Mouse (Mus musculus): ENCODE measurements around the gene Mok. TPM values are rescaled to one million over a fixed set of nuclear protein-coding genes. Genes with fewer than 3 reads are reported as not detected.

The Mok gene
- polyA plus RNA-seq, 1 experiment from 2014 or later: 0.51 TPM

DNA sequence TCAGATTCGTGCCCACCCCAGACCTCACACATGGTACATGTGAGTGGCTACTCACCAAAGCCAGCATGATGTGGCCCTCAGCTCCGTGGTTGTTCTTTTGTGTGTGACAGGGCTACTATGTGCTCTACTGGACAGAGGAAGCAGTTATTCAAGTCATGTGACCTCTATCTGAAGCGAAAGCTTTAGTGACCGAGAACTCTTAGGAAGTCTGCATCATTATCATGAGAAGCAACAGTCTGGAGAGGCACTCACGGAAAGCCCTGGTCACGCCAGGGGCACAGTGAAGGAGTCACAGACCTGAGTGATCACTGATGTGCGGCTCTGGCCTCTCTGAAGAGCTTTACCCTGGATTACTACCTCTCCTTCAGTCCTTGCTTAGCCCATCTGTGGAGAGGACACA is 18.4 kb downstream of the Mok start:
- Histone ChIP-seq H3K4me1 (no peaks in the 10 kb centered on the region), H3K27me3 (replicated peaks) (no peaks in the 10 kb centered on the region), H3K36me3 (no peaks in the 10 kb centered on the region), H3K9ac (no peak overlapping the region), H3K4me2 (no peak overlapping the region), H3K4me3 (no peak overlapping the region), H3K9me3 (replicated peaks) (no peaks in the 10 kb centered on the region), H3K27ac (no peak overlapping the region)
- no peak for ATAC-seq
- 65% methylated on average over 7 of the region's 7 CpGs for WGBS (ENCODE audit: insufficient replicate concordance)

DNA sequence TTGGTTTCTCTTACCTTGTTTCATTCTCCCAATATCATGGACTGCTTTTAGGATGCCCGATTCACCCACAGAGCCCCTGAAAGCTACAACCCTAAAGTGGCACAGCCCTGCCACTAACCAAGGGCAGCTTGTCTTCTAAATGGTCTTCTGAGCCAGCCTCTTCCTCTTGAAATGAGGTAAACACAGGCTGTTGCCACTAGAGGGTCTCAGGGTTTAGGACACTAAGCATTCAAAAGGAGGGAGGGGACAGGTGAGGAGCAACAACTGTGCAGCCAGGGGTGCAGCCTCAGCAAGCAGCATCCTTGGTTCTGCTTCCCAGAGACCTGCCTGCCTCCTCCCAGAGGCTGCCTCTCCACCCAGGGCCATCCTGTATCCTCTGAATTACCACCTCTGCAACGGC is 19.0 kb downstream of the Mok start:
- 74% methylated on average over 2 of the region's 2 CpGs for WGBS (ENCODE audit: insufficient replicate concordance)
- no peak overlapping the region for H3K9ac ChIP-seq
- H3K4me3 ChIP-seq: no peak overlapping the region
- no peak overlapping the region for H3K27ac ChIP-seq
- H3K27me3 ChIP-seq (replicated peaks): no peaks in the 10 kb centered on the region
- ATAC-seq: no peak
- no peak overlapping the region for H3K4me2 ChIP-seq
- H3K36me3 ChIP-seq: no peaks in the 10 kb centered on the region
- no peaks in the 10 kb centered on the region for H3K9me3 ChIP-seq (replicated peaks)
- H3K4me1 ChIP-seq: no peaks in the 10 kb centered on the region

DNA sequence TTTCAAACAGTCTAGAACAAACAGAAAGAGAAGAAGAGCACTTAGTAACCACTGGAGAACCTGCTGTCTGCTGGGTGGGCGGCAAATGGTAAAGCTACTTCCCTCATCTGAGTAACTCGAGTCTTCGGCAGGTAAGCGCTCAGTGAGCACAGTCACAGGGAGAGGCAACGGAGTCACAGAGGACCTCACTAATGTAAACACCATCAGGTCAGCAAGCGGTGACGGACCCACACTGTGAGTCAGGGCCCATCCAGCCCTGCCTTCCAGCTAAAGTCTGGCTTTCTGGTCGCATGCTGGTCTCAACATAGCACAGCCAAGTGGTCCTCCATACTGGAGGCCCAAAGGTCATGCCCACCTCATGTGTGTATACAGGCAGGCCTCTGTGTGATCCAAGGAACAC is 21.4 kb downstream of the Mok start:
- Histone ChIP-seq H3K4me3 (no peak overlapping the region), H3K36me3 (no peaks in the 10 kb centered on the region), H3K27ac (no peak overlapping the region), H3K4me1 (no peaks in the 10 kb centered on the region), H3K9me3 (replicated peaks) (no peaks in the 10 kb centered on the region), H3K9ac (no peak overlapping the region), H3K4me2 (no peak overlapping the region), H3K27me3 (replicated peaks) (no peaks in the 10 kb centered on the region)
- ATAC-seq: no peak
- 68% methylated on average over 8 of the region's 8 CpGs for WGBS (ENCODE audit: insufficient replicate concordance)

DNA sequence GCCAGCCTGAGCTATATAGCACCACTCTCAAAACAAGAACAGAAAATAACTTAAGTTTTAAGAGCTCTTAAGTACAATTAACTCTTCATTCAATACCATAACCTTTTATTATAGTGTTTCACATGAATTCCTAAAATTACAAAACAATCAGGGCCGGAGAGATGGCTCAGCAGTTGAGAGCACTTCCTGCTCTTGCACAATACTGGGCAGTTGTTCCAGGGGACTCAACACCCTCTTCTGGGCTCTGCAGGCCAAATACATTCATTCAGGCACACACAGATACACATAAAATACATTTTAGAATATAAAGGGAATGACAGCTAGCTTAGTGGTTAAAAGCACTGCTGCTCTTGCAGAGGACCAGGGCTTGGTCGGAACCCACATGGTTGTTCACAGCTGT is 23.9 kb downstream of the Mok start:
- no peak overlapping the region for H3K9ac ChIP-seq
- no peak for ATAC-seq
- 87% methylated on average over 2 of the region's 2 CpGs for WGBS (ENCODE audit: insufficient replicate concordance)

DNA sequence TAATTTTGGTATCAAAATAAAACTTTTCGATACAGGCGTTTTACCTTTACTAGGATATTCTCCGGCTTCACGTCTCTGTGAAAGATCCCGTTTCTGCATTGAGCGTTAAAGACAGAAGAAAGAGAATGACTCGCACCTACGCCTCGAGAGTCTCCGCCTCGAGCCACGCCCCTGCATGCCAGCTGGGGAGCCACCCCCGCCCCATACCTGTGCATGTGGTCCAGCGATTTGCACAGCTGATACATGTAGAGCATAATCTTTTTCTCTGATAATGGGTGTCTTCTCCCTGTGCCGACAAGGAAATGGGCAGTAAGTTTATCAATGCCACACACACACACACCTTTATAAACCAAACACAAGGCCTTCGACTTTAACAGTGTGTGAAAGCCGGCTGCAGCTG is 25.8 kb downstream of the Mok start:
- H3K27me3 ChIP-seq (replicated peaks): no peaks in the 10 kb centered on the region
- H3K4me3 ChIP-seq: no peak overlapping the region
- no peaks in the 10 kb centered on the region for H3K4me1 ChIP-seq
- WGBS (ENCODE audit: insufficient replicate concordance): 54% methylated on average over 17 of the region's 17 CpGs
- H3K4me2 ChIP-seq: no peak overlapping the region
- no peak overlapping the region for H3K9ac ChIP-seq
- ATAC-seq: no peak
- H3K36me3 ChIP-seq: no peaks in the 10 kb centered on the region
- H3K9me3 ChIP-seq (replicated peaks): no peaks in the 10 kb centered on the region
- H3K27ac ChIP-seq: no peak overlapping the region

More for the DNA sequence above, 23.9 kb downstream of the Mok start:
- no peaks in the 10 kb centered on the region for H3K27me3 ChIP-seq (replicated peaks)
- no peaks in the 10 kb centered on the region for H3K4me1 ChIP-seq
- no peak overlapping the region for H3K4me2 ChIP-seq
- no peaks in the 10 kb centered on the region for H3K36me3 ChIP-seq
- no peak overlapping the region for H3K27ac ChIP-seq
- no peaks in the 10 kb centered on the region for H3K9me3 ChIP-seq (replicated peaks)
- no peak overlapping the region for H3K4me3 ChIP-seq

DNA sequence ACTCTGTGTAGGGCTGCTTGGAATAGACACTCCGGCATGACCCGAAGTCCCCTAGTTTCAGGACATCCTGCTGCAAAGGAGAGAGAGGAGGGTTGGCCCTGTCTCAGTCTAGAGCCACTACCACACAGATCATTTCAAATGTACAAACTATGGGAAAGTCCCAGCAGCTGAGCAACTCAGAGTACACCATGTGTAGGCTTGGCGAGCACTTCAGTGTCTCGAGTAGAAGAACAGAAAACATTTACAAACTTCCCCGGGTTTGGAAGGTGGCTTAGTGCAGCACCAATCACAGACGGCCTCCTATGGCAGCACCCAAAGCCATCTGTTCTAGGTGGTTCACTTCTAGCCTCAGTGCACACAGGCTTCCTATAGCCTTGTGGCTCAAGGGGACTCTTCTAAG is 27.1 kb downstream of the Mok start:
- Histone ChIP-seq H3K27me3 (replicated peaks) (no peaks in the 10 kb centered on the region), H3K27ac (no peak overlapping the region), H3K4me1 (no peaks in the 10 kb centered on the region), H3K9ac (no peak overlapping the region), H3K9me3 (replicated peaks) (no peaks in the 10 kb centered on the region), H3K4me2 (no peak overlapping the region), H3K4me3 (no peak overlapping the region), H3K36me3 (no peaks in the 10 kb centered on the region)
- ATAC-seq: no peak
- WGBS (ENCODE audit: insufficient replicate concordance): 83% methylated on average over 6 of the region's 6 CpGs

DNA sequence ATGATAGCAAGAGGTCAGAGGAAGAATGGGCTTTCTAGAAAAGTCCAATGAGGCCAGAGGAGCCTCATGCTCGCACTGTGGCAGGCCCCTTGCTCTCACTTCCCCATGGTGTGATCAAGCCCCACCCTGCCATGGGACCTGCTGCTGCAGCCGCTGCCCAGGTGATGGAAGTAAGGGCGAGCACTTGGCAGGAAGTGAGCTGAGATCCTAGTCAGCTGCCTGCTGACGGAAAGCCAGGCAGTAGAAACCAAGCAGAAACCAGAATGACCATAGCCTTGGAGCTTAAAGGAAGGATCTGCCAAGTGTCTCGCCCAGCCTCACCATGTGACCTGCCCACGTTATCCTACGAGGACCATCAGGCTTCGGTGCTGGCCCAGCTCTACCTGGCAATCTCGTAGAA is 27.6 kb downstream of the Mok start:
- H3K36me3 ChIP-seq: no peaks in the 10 kb centered on the region
- H3K9me3 ChIP-seq (replicated peaks): no peaks in the 10 kb centered on the region
- H3K27me3 ChIP-seq (replicated peaks): no peaks in the 10 kb centered on the region
- 71% methylated on average over 9 of the region's 9 CpGs for WGBS (ENCODE audit: insufficient replicate concordance)
- H3K9ac ChIP-seq: no peak overlapping the region
- H3K4me3 ChIP-seq: no peak overlapping the region
- no peak overlapping the region for H3K4me2 ChIP-seq
- H3K27ac ChIP-seq: no peak overlapping the region
- no peak for ATAC-seq
- no peaks in the 10 kb centered on the region for H3K4me1 ChIP-seq

DNA sequence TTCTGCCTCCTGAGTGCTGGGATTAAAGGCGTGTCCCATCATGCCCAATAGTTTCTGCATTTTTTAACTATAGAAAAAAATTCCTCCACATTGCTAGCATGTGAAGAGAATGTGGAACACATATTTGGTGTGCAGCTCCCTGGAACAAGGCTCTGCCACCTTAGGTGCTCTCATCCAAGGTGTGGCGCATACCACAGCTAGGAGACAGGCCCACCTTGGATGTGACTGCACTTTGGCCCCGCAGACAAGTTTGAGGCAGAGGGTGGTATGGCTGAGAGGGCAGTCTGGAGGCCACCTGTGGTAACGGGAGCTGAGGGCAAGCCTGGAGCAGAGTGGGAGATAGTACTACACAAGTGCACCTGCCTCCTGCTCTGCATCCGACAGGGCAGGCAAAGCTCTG is 31.9 kb downstream of the Mok start:
- Histone ChIP-seq H3K9ac (no peak overlapping the region), H3K27ac (no peak overlapping the region), H3K4me2 (no peak overlapping the region), H3K36me3 (peaks cover 11% of the 10 kb centered on the region), H3K27me3 (replicated peaks) (no peaks in the 10 kb centered on the region), H3K4me3 (no peak overlapping the region), H3K4me1 (no peaks in the 10 kb centered on the region), H3K9me3 (replicated peaks) (no peaks in the 10 kb centered on the region)
- 80% methylated on average over 5 of the region's 5 CpGs for WGBS (ENCODE audit: insufficient replicate concordance)
- no peak for ATAC-seq

DNA sequence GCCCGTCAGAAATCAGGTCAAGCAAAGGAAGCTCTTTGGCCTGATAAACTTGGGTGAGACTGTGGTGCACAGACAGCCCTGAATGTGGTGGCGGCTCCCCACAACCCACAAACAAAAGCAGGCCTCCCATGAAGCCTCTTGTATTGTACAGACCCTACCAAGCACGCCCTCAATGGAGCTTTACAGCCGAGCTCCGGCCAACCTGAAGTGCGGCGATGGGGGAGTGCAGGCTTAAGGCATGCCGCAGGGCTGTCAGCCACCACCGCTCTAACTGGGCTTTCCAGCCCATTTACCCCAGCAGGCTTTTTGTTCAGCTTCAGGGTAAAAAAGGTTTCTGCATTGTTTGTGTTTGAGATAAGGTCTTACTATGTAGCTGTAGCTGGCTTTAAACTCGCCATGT is 32.3 kb downstream of the Mok start:
- no peak overlapping the region for H3K4me2 ChIP-seq
- no peaks in the 10 kb centered on the region for H3K9me3 ChIP-seq (replicated peaks)
- peaks cover 11% of the 10 kb centered on the region for H3K36me3 ChIP-seq
- no peak for ATAC-seq
- H3K9ac ChIP-seq: no peak overlapping the region
- H3K27ac ChIP-seq: no peak overlapping the region
- H3K4me3 ChIP-seq: no peak overlapping the region
- H3K27me3 ChIP-seq (replicated peaks): no peaks in the 10 kb centered on the region
- no peaks in the 10 kb centered on the region for H3K4me1 ChIP-seq
- WGBS (ENCODE audit: insufficient replicate concordance): 80% methylated on average over 10 of the region's 10 CpGs

DNA sequence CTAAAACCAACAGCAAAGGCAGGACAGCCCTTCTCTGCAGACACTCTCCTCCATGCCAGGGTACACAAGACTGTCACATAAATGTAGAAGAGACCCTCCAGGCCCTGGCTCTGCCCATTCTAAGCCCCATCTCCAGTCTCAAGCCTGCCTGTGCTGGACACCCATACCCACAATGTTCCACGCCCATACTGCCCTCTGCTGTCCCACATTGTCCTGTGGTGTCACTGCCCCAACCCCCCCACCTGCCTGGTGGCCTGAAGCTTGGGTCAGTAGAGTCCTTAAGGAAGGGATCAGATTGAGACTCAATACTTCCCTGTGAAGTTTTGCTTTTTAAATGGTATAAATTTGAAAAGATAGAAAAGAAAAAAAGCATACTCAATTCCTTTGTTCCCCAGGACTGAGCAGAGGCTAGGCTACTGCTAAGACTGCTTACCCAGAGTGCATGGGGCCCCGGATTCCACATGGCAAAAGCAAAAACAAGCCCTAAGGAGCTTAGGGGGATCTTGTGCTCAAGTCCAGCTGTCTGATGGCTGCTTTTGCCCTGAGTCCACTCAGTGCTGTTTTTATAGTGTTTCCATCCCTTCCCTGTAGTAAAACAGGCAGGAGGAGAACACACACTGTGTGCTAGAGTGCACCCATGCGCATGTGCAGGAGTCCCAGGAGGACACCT is 34.3 kb downstream of the Mok start:
- peaks cover 10% of the 10 kb centered on the region for H3K4me1 ChIP-seq
- no peaks in the 10 kb centered on the region for H3K27me3 ChIP-seq (replicated peaks)
- H3K9ac ChIP-seq: no peak overlapping the region
- ATAC-seq: no peak
- H3K4me3 ChIP-seq: no peak overlapping the region
- 72% methylated on average over 3 of the region's 3 CpGs for WGBS (ENCODE audit: insufficient replicate concordance)
- no peak overlapping the region for H3K27ac ChIP-seq
- H3K4me2 ChIP-seq: no peak overlapping the region
- peaks cover 11% of the 10 kb centered on the region for H3K36me3 ChIP-seq
- no peaks in the 10 kb centered on the region for H3K9me3 ChIP-seq (replicated peaks)

DNA sequence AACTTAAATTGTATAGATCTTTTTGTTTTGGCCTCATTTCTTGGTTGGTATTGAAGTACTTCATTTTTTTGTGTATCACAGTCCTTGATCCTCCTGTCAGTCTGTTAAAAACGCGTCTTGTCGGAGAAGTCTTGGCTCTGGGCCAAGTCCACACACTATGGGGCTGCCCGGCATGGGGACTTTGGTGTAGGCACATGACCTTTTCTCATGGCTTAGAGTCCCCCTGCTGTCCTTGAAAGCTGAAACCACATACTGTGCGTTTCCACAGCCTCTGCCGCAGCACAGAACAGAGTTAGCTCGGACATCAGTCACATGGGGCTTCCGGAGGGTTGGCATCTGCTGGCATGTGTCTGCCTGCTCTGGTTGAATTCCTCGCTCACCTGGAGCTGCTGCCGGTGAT is 36.5 kb downstream of the Mok start:
- Histone ChIP-seq H3K4me3 (no peak overlapping the region), H3K9me3 (replicated peaks) (no peaks in the 10 kb centered on the region), H3K36me3 (peaks cover 11% of the 10 kb centered on the region), H3K4me2 (no peak overlapping the region), H3K4me1 (peaks cover 14% of the 10 kb centered on the region), H3K27ac (no peak overlapping the region), H3K27me3 (replicated peaks) (no peaks in the 10 kb centered on the region), H3K9ac (no peak overlapping the region)
- ATAC-seq: no peak
- WGBS (ENCODE audit: insufficient replicate concordance): 77% methylated on average over 10 of the region's 10 CpGs

DNA sequence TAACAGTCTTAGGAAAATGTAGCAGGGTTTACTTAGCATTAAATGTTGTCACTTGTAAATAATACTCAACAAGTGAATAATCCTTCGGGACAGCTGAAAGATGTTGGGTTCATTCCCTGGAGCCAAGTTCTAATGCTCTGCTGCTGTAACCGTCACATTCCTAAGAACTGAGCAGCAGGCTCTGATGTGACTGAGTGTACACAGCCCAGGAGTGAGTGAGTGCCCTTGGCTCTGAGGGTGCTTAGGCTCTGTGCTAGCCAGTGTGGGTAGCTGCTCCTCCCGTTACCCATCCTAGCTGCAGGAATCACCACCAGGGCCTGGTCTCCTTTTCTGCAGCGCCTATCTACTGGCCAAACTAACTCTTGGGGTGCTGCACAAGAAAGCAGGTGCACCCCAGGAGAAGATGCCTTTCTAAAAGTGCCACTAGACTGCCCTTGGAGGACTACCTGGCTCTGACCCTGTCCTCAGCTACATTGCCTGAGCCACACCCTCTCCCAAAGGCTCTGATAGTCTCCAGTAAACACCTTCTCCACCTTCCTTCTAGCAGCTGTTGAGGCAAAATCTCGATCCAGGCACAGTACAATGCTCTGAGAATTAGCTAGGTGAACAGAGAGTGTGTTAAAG is 38.0 kb downstream of the Mok start:
- peaks cover 10% of the 10 kb centered on the region for H3K36me3 ChIP-seq
- ATAC-seq: no peak
- no peaks in the 10 kb centered on the region for H3K27me3 ChIP-seq (replicated peaks)
- WGBS (ENCODE audit: insufficient replicate concordance): 83% methylated on average over 5 of the region's 5 CpGs
- peaks cover 14% of the 10 kb centered on the region for H3K4me1 ChIP-seq
- H3K4me3 ChIP-seq: no peak overlapping the region
- no peaks in the 10 kb centered on the region for H3K9me3 ChIP-seq (replicated peaks)
- H3K4me2 ChIP-seq: no peak overlapping the region
- no peak overlapping the region for H3K9ac ChIP-seq
- H3K27ac ChIP-seq: no peak overlapping the region

Measured in liver, embryonic 12.5 days (tissue).